Mouse (Mus musculus): ENCODE measurements around the gene Rbm26.

The Rbm26 gene

GRCm38 (mm10) chr14:105177238-105177693 lies at the start of gene Rbm26:
Gene Rbm26, minus strand, starts transcription at chr14:105177327.
- DNase-seq (ENCODE audit: low read depth, low spot score) = peak; percentile 92

GRCm38 (mm10) chr14:105225790-105226189 lies 48.7 kb upstream of the Rbm26 start:
- DNase-seq (ENCODE audit: low read depth, low spot score) = no peak

- DNase-seq (ENCODE audit: low read depth, low spot score) = no peak
Measured at GRCm38 (mm10) chr14:105222240-105222639, 45.1 kb upstream of the Rbm26 start.

- DNase-seq (ENCODE audit: low read depth, low spot score) = no peak
Measured at GRCm38 (mm10) chr14:105219525-105220376, 42.6 kb upstream of the Rbm26 start.

- no peak for DNase-seq (ENCODE audit: low read depth, low spot score)
Measured at GRCm38 (mm10) chr14:105198401-105198800, 21.3 kb upstream of the Rbm26 start.

GRCm38 (mm10) chr14:105194682-105195081 lies 17.6 kb upstream of the Rbm26 start:
- DNase-seq (ENCODE audit: low read depth, low spot score) = no peak

- DNase-seq (ENCODE audit: low read depth, low spot score) = no peak
Measured at GRCm38 (mm10) chr14:105184866-105185265, 7.7 kb upstream of the Rbm26 start.

GRCm38 (mm10) chr14:105182786-105183185 lies 5.7 kb upstream of the Rbm26 start:
- DNase-seq (ENCODE audit: low read depth, low spot score) = no peak

- DNase-seq (ENCODE audit: low read depth, low spot score) = no peak
Measured at GRCm38 (mm10) chr14:105179733-105180132, 2.6 kb upstream of the Rbm26 start.

- DNase-seq (ENCODE audit: low read depth, low spot score) = no peak
Measured at GRCm38 (mm10) chr14:105178996-105179395, 1.9 kb upstream of the Rbm26 start.

- DNase-seq (ENCODE audit: low read depth, low spot score) = no peak
Measured at GRCm38 (mm10) chr14:105176381-105177168, 552 bp downstream of the Rbm26 start.

GRCm38 (mm10) chr14:105167181-105167580 lies 9.9 kb downstream of the Rbm26 start:
- no peak for DNase-seq (ENCODE audit: low read depth, low spot score)

- DNase-seq (ENCODE audit: low read depth, low spot score) = no peak
Measured at GRCm38 (mm10) chr14:105164793-105165192, 12.3 kb downstream of the Rbm26 start.

GRCm38 (mm10) chr14:105161334-105161733 lies 15.8 kb downstream of the Rbm26 start:
- DNase-seq (ENCODE audit: low read depth, low spot score) = no peak

- no peak for DNase-seq (ENCODE audit: low read depth, low spot score)
Measured at GRCm38 (mm10) chr14:105158526-105158925, 18.6 kb downstream of the Rbm26 start.

GRCm38 (mm10) chr14:105134076-105134475 lies 43.1 kb downstream of the Rbm26 start:
- DNase-seq (ENCODE audit: low read depth, low spot score) = no peak

- DNase-seq (ENCODE audit: low read depth, low spot score) = no peak
Measured at GRCm38 (mm10) chr14:105127715-105128385, 49.3 kb downstream of the Rbm26 start.

GRCm38 (mm10) chr14:105124513-105124912 lies 52.6 kb downstream of the Rbm26 start:
- DNase-seq (ENCODE audit: low read depth, low spot score) = no peak

- no peak for DNase-seq (ENCODE audit: low read depth, low spot score)
Measured at GRCm38 (mm10) chr14:105115402-105115801, 61.7 kb downstream of the Rbm26 start.

GRCm38 (mm10) chr14:105106252-105106651 lies 70.9 kb downstream of the Rbm26 start:
- no peak for DNase-seq (ENCODE audit: low read depth, low spot score)

GRCm38 (mm10) chr14:105098861-105099260 lies 78.3 kb downstream of the Rbm26 start:
- no peak for DNase-seq (ENCODE audit: low read depth, low spot score)

- no peak for DNase-seq (ENCODE audit: low read depth, low spot score)
Measured at GRCm38 (mm10) chr14:105096221-105096620, 80.9 kb downstream of the Rbm26 start.

All from retina, adult 2 months (tissue).